Mouse (Mus musculus) liver, adult (tissue): ENCODE measurements at regions not wholly inside any gene's neighbourhood (a gene's known extent, or its start where the extent isn't known, plus 50 kb on each side); places are given as distances from the start of the nearest gene placed in this dataset.

ENCODE experiments used
- GATA4 ChIP-seq: IDR thresholded peaks from 2 replicates; pipeline ENCODE4 v1.6.1; 2014; ENCODE audit warnings: mild to moderate bottlenecking, low read length; ENCODE audit not compliant: insufficient replicate concordance

GRCm38 (mm10) chr14:76663816-76664215 lies 107.1 kb upstream of the Serp2 start:
- no peak for TF ChIP-seq GATA4

DNA sequence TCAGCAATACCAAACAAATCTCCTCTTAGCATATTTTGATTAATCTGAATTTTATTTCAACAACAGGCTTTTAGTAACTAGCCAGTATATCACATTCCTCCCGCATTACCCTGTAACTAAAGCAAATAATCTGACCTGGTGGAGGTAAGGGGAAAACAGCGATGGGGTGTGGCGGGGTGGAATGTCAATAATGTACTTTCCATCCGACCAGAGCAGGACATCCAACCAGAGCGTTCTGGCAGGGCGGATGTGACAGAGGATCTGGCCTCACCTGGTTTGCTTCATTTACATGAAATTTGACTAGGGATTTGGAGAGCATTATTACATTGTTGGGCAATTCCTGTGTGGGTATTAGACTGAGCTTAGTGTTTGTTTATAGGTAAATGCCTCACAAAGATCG lies 106.2 kb upstream of the Serp2 start:
- TF ChIP-seq GATA4, result no peak

GRCm38 (mm10) chr14:76660906-76661305 lies 104.2 kb upstream of the Serp2 start:
- no peak for TF ChIP-seq GATA4

DNA sequence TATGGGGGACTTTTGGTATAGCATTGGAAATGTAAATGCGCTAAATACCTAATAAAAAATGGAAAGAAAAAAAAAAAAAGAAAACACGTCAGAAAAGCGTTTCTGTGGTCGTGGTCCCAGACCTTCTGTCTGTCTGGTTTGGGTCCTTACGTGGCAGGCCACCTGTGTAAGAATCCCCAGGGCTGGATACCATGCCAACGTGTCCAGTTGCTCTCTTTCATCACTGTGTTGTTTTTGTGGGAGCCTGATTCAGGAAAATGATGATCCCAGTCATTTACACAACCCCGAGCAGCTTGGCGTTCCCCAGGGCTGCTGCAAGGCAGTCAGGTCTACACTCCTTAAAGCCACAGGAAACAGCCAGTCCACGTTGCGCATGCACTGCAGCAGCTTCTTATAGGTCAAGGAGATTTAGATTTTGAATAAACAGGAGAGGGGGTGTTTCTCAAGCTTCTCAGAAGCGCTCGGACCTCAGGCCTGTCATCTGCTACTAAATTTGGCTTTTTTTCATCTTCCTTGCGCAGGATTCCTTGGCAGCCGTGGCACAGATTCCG lies 102.3 kb upstream of the Serp2 start:
- no peak for TF ChIP-seq GATA4

DNA sequence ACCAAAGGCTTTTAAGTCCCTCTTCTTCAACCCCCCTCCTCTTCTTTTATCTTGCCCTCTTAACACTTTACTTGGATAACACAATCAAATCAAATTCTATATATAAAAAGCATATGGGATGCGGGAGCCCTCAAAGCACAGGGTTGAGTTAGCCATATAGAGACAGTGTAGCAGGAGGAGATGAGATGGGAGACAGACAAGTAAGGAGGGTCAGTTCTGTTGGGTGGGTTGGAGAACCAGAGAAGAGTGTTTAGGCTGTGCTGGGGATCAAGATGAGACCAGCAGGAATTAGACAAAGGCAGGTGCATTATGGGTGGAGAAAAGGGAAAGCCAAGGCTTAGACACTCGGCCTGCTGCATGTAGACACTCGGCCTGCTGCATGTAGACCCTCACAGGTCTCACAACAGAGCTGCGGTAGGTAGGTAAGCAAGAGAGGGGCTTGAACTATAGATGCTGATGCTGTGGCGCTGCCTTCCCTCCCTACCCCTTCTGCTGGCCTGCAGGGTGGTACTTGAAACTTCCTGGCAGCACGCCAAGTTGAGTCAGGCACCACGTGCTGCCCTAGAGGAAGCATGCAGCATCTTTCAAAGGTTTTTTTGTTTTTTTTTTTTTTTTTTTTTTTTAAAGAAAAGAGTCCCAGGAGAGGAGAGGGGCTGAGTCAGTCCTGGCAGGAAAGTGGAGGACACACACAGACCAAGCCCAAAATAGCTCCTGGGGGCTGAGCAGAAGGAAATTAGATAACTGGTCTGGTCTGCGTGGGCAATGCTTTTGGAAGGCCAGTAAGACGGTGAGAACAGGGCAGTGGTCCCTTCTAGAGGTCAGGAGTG lies 101.3 kb upstream of the Serp2 start:
- no peak for TF ChIP-seq GATA4

DNA sequence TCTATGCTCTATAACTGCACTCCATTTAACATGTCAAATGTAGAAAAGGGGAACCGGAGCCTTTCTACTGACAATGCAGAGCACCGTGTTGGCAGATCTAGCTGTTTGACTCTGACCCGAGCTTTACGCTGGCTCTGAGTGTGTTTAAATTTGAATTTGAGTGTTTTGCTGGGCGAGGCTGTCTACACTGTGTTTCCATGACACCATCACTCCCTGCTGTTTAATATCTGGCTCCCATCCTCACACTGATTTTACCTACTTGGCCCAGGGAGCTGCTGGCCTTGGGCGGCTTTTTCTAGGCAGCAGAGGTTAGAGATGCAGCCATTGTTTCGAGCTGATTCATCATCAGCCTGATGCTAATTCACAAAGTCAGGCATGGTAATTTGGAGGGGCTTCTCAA lies 100.7 kb upstream of the Serp2 start:
- no peak for TF ChIP-seq GATA4

DNA sequence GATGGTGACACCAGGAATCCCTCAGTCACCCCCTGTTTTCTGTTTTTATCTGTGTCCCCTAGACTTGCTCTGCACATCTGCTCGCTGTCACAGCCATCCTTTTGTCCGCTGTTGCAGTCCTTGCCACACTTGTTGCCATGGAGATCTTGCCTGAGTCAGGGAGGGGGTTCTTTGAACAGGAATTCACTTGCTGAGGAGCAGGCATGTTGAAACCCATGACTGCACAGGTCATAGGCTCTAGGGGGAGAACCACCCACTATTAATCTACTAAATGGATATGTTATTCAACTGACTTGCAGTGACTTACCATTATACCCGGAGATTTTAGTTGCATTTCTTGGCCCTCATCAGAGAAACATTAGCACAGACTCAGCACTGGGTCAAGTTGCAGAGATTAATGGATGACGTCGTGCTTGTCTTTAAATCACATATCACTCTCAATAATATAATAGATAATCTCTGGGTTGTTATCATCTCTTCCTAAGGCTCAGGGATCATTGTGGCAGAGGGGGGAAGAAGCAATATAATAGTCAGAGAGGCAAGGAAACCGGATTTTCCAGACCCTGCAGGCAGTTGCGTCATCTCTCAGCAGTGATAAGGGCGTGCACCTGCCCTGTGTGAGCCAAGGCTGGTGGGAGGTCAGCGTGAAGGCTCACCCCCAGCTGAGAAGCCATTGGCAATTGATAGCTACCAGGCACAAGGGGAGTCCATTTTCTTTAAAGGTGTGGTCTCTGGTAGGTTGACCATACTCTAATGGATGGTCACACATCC lies 95.9 kb upstream of the Serp2 start:
- no peak for TF ChIP-seq GATA4

GRCm38 (mm10) chr14:76651096-76651495 lies 94.4 kb upstream of the Serp2 start:
- no peak for TF ChIP-seq GATA4

DNA sequence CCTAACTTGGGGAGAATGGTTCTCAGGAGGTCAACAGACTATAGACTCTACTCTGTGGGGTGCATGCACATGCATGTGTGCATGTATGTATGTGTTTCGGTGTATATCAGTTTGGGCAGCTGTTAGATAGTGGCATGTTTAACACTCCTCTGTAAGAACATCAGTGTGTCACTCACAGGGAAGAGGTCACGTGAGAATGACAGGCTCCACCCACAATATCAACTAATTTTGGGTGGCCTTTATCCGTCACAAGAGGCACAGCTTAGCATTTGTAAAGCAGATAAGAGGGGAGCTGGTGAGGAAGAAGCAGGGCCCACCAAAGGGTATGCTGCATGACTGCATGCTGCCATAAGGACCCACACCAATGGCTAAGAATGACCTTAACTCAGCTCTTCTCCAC lies 93.2 kb upstream of the Serp2 start:
- TF ChIP-seq GATA4, result no peak

- TF ChIP-seq GATA4, result no peak
Observed at GRCm38 (mm10) chr14:76644716-76645115, 88.0 kb upstream of the Serp2 start.

- TF ChIP-seq GATA4, result no peak
Observed at GRCm38 (mm10) chr14:76641752-76642529, 85.3 kb upstream of the Serp2 start.

DNA sequence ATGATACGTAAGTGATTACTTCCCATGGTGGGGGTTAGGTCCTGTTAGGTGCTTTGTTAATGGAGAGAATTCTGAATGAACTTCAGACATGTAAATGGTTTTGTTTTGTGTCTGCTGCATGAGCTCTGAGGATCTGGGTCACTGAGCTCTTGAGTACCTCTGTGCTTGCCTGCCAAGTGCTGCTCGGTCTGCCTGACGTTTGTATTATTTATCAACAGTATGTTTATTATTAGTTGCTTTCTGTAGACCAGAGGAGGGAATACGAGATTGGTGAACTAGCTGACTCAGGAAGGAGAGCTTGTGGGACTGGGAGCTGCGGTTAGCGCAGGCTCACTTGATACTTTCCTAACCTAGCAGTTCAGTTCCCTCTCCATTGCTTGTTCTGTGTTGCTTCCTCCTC lies 76.5 kb upstream of the Serp2 start:
- no peak for TF ChIP-seq GATA4

DNA sequence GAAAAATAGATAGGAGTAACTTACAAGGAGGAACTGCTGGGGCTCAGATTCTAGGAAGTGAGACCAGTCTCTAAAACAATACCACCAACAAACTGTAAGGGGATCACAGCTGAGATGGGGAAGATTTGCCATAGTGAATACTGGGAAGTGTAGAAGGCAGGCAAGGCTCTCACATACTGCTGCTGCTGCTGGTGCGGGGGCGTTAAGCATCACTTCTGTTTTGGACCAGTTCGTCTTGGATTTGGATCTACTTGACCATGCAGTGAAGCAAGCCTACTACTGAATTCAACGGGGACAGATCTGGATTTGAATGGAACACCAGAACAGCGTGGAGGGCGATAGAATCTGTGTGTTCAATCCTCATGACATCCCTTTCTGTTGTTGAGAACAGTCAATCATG lies 76.1 kb upstream of the Serp2 start:
- TF ChIP-seq GATA4, result no peak

DNA sequence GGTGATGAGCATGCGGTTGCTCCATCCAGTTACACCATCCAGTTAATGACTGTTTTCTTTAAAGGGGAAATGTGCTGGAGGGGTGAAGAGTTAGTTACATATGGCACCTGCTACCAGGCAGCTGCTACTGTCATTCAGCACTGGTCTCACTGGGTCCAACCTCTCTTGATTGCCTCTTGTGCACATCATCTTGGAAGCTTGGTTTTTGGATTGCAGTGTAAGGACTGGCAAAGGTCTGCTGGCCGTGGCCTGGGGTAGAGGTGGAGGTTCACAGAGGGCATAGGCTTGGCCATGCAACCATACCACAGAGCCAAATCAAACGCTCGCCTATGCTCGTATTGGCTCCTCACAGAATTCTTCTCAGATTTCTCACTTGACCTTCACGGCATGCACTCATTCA lies 75.1 kb upstream of the Serp2 start:
- no peak for TF ChIP-seq GATA4

GRCm38 (mm10) chr14:76631181-76631580 lies 74.5 kb upstream of the Serp2 start:
- no peak for TF ChIP-seq GATA4
